Comparison of ENCODE assay signal across 7 mouse cellular contexts in genomic region chr5:134688718-134689284, GRCm38 (mm10). TPM values are rescaled to one million over a fixed set of nuclear protein-coding genes. Genes with fewer than 3 reads are reported as not detected.
DNase-seq lines count a peak whose midpoint lies in the region; ATAC-seq and TF ChIP-seq lines count a peak whose summit lies in the region.

No protein-coding gene starts in this region.

- peak; percentile 74 for TF ChIP-seq CTCF in intestine, postnatal 0 days (IDR thresholded peaks at IDR 0.05; ENCODE audit: low read depth)
- TF ChIP-seq CTCF in small intestine, adult 2 months (IDR thresholded peaks at IDR 0.05; ENCODE audit: extremely low read depth, insufficient read length, insufficient replicate concordance, low read depth, low read length), result no peak

- peaks cover 28% of the 10 kb centered on the region for H3K36me3 ChIP-seq in embryonic facial prominence, embryonic 10.5 days (replicated peaks)
- no peaks in the 10 kb centered on the region for H3K36me3 ChIP-seq in intestine, postnatal 0 days (ENCODE audit: control insufficient read depth, insufficient read depth)
- peaks cover 25% of the 10 kb centered on the region for H3K36me3 ChIP-seq in midbrain, embryonic 12.5 days
- H3K36me3 ChIP-seq in small intestine, adult 2 months (ENCODE audit: control insufficient read depth, insufficient read depth, low read length), result no peaks in the 10 kb centered on the region

- TF ChIP-seq POLR2A in small intestine, adult 2 months (IDR thresholded peaks at IDR 0.05; ENCODE audit: low read depth, low read length), result no peak

- DNase-seq in adrenal gland, postnatal 10 days, result peak; percentile 99
- DNase-seq in embryonic facial prominence, embryonic 10.5 days (ENCODE audit: low spot score), result peak; percentile 99
- peak; percentile 86 for DNase-seq in gonadal fat pad, adult 2 months (ENCODE audit: low read depth)
- peak; percentile 99 for DNase-seq in left cerebral cortex, postnatal 4 days

- 0 out of 2 replicates have a peak overlapping the region, but pooled peaks have one; percentile 58 for H3K9ac ChIP-seq in intestine, postnatal 0 days (ENCODE audit: low read depth, low read length)
- peak overlapping the region; percentile 94 for H3K9ac ChIP-seq in midbrain, embryonic 12.5 days (replicated peaks)

- intact Hi-C loops in left cerebral cortex, postnatal 4 days (cut with DNase I), result no loop called here

- H3K9me3 ChIP-seq in embryonic facial prominence, embryonic 10.5 days, result no peaks in the 10 kb centered on the region
- H3K9me3 ChIP-seq in intestine, postnatal 0 days (ENCODE audit: control insufficient read depth), result no peaks in the 10 kb centered on the region
- no peaks in the 10 kb centered on the region for H3K9me3 ChIP-seq in midbrain, embryonic 12.5 days

- peak overlapping the region; percentile 90 for H3K4me3 ChIP-seq in embryonic facial prominence, embryonic 10.5 days
- peak overlapping the region; percentile 66 for H3K4me3 ChIP-seq in intestine, postnatal 0 days (ENCODE audit: low read depth, low read length)
- peak overlapping the region; percentile 85 for H3K4me3 ChIP-seq in midbrain, embryonic 12.5 days
- H3K4me3 ChIP-seq in small intestine, adult 2 months (ENCODE audit: low read depth, low read length), result peak overlapping the region; percentile 60

- peak overlapping the region; percentile 86 for H3K27ac ChIP-seq in embryonic facial prominence, embryonic 10.5 days (replicated peaks)
- peak overlapping the region; percentile 23; the same call in 1 of the 2 replicates for H3K27ac ChIP-seq in intestine, postnatal 0 days (ENCODE audit: low read depth, low read length)
- peak overlapping the region; percentile 88 for H3K27ac ChIP-seq in midbrain, embryonic 12.5 days (replicated peaks)
- H3K27ac ChIP-seq in small intestine, adult 2 months (ENCODE audit: insufficient read depth, low read depth, low read length), result peak overlapping the region; percentile 11; the same call in 1 of the 2 replicates

- ATAC-seq in intestine, postnatal 0 days, result peak; percentile 97
- peak; percentile 94 for ATAC-seq in midbrain, embryonic 12.5 days (ENCODE audit: low FRiP score, low read depth)

- peaks cover 19% of the 10 kb centered on the region for H3K27me3 ChIP-seq in embryonic facial prominence, embryonic 10.5 days (replicated peaks; ENCODE audit: low read depth, poor library complexity, severe bottlenecking)
- H3K27me3 ChIP-seq in intestine, postnatal 0 days (replicated peaks; ENCODE audit: control insufficient read depth, insufficient read depth, low read length), result no peaks in the 10 kb centered on the region
- no peaks in the 10 kb centered on the region for H3K27me3 ChIP-seq in midbrain, embryonic 12.5 days
- no peaks in the 10 kb centered on the region for H3K27me3 ChIP-seq in small intestine, adult 2 months (ENCODE audit: control insufficient read depth, insufficient read depth, low read length)

- H3K4me1 ChIP-seq in embryonic facial prominence, embryonic 10.5 days, result peaks cover 20% of the 10 kb centered on the region
- H3K4me1 ChIP-seq in intestine, postnatal 0 days (replicated peaks; ENCODE audit: control insufficient read depth, insufficient read depth, low read length), result no peaks in the 10 kb centered on the region
- H3K4me1 ChIP-seq in midbrain, embryonic 12.5 days, result peaks cover 21% of the 10 kb centered on the region
- H3K4me1 ChIP-seq in small intestine, adult 2 months (ENCODE audit: control insufficient read depth, insufficient read depth, insufficient read length, low read length), result peaks cover 3% of the 10 kb centered on the region

- peak overlapping the region; percentile 98 for H3K4me2 ChIP-seq in intestine, postnatal 0 days (replicated peaks; ENCODE audit: low read depth)
- peak overlapping the region; percentile 82 for H3K4me2 ChIP-seq in midbrain, embryonic 12.5 days (replicated peaks)

- WGBS in embryonic facial prominence, embryonic 10.5 days, result under 1% methylated on average over 38 of the region's 38 CpGs
- WGBS in intestine, postnatal 0 days, result 0% methylated on average over 38 of the region's 38 CpGs
- WGBS in midbrain, embryonic 12.5 days, result under 1% methylated on average over 34 of the region's 38 CpGs
- WGBS in small intestine, adult 2 months, result 1% methylated on average over 38 of the region's 38 CpGs

RNA-seq across cellular contexts. Expression of gene Limk1, which starts 0.4 kb away (rescaled TPM):
- 10 to 100 TPM; 17.9 to 20.5 TPM for total RNA-seq in adrenal gland, postnatal 10 days (2021)
- polyA plus RNA-seq in embryonic facial prominence, embryonic 10.5 days (2016; fragmentation: Nextera tagmentation; extraction: Ambion mirVana), result 5.7 and 5.9 TPM in 2 replicates
- polyA plus RNA-seq in gonadal fat pad, adult 2 months (2012; rRNA removed), result 14.0 and 14.7 TPM in 2 replicates
- 1.7 and 1.8 TPM in 2 replicates for polyA plus RNA-seq in intestine, postnatal 0 days (2015; fragmentation: Nextera tagmentation; extraction: Ambion mirVana)
- total RNA-seq in left cerebral cortex, postnatal 4 days (2021), result 10 to 100 TPM; 68.6 to 74.2 TPM
- polyA plus RNA-seq in midbrain, embryonic 12.5 days (2016; fragmentation: Nextera tagmentation; extraction: Ambion mirVana), result 16.7 and 17.7 TPM in 2 replicates
- polyA plus RNA-seq in small intestine, adult 2 months (2012; rRNA removed), result 6.4 and 6.8 TPM in 2 replicates

RNA-seq across cellular contexts. Expression of gene Eif4h, which starts 49.5 kb away (rescaled TPM):
- 100 to 1,000 TPM; 270 to 283 TPM for total RNA-seq in adrenal gland, postnatal 10 days (2021)
- polyA plus RNA-seq in embryonic facial prominence, embryonic 10.5 days (2016; fragmentation: Nextera tagmentation; extraction: Ambion mirVana), result 593 and 603 TPM in 2 replicates
- 183 and 208 TPM in 2 replicates for polyA plus RNA-seq in gonadal fat pad, adult 2 months (2012; rRNA removed)
- polyA plus RNA-seq in intestine, postnatal 0 days (2015; fragmentation: Nextera tagmentation; extraction: Ambion mirVana), result 217 and 232 TPM in 2 replicates
- 100 to 1,000 TPM; 285 to 287 TPM for total RNA-seq in left cerebral cortex, postnatal 4 days (2021)
- 441 and 455 TPM in 2 replicates for polyA plus RNA-seq in midbrain, embryonic 12.5 days (2016; fragmentation: Nextera tagmentation; extraction: Ambion mirVana)
- polyA plus RNA-seq in small intestine, adult 2 months (2012; rRNA removed), result 99.4 and 256 TPM in 2 replicates

RNA-seq across cellular contexts. Expression of gene Eln, which starts 58.3 kb away (rescaled TPM):
- 1,000 to 10,000 TPM in 1 of 2 experiments, 100 to 1,000 TPM in 1; 255 to 1,124 TPM for total RNA-seq in adrenal gland, postnatal 10 days (2021)
- 2.4 and 3.9 TPM in 2 replicates for polyA plus RNA-seq in embryonic facial prominence, embryonic 10.5 days (2016; fragmentation: Nextera tagmentation; extraction: Ambion mirVana)
- polyA plus RNA-seq in gonadal fat pad, adult 2 months (2012; rRNA removed), result 147 and 182 TPM in 2 replicates
- 72.4 and 81.9 TPM in 2 replicates for polyA plus RNA-seq in intestine, postnatal 0 days (2015; fragmentation: Nextera tagmentation; extraction: Ambion mirVana)
- total RNA-seq in left cerebral cortex, postnatal 4 days (2021), result 10 to 100 TPM; 44.9 to 47.6 TPM
- polyA plus RNA-seq in midbrain, embryonic 12.5 days (2016; fragmentation: Nextera tagmentation; extraction: Ambion mirVana), result 3.8 and 4.0 TPM in 2 replicates
- 14.0 and 15.2 TPM in 2 replicates for polyA plus RNA-seq in small intestine, adult 2 months (2012; rRNA removed)

Comparison
In these comparisons a context has a peak if more than half of its experiments do, and no peak if none do; other contexts are left out.
1. Peak in every context shown above with its lines: DNase-seq, ATAC-seq, H3K4me3 ChIP-seq and H3K27ac ChIP-seq.
2. H3K27ac ChIP-seq: peak in every context shown above with its lines; median percentile 88 in midbrain, embryonic 12.5 days; 86 in embryonic facial prominence, embryonic 10.5 days; 23 in intestine, postnatal 0 days; 11 in small intestine, adult 2 months.